ENCODE assay signal across 8 mouse cellular contexts in genomic region chr3:145964018-145964387, GRCm38 (mm10). TPM values are rescaled to one million over a fixed set of nuclear protein-coding genes. Genes with fewer than 3 reads are reported as not detected.
DNase-seq lines count a peak whose midpoint lies in the region; ATAC-seq and TF ChIP-seq lines count a peak whose summit lies in the region.

No protein-coding gene starts in this region.

- H3K27me3 ChIP-seq in embryonic facial prominence, embryonic 13.5 days: peaks cover 32% of the 10 kb centered on the region
- peaks cover 37% of the 10 kb centered on the region for H3K27me3 ChIP-seq in hindbrain, embryonic 13.5 days
- no peaks in the 10 kb centered on the region for H3K27me3 ChIP-seq in lung, postnatal 0 days (replicated peaks; ENCODE audit: insufficient read depth, low read length)
- H3K27me3 ChIP-seq in stomach, embryonic 14.5 days (ENCODE audit: control insufficient read depth, insufficient read depth, low read length): no peaks in the 10 kb centered on the region
- no peaks in the 10 kb centered on the region; the same call in 1 of the 2 replicates for H3K27me3 ChIP-seq in cerebellum, adult 2 months (ENCODE audit: control insufficient read depth, insufficient read depth, low read length)

- H3K4me3 ChIP-seq in embryonic facial prominence, embryonic 13.5 days: peak overlapping the region; percentile 15
- peak overlapping the region; percentile 20; the same call in 1 of the 2 replicates for H3K4me3 ChIP-seq in hindbrain, embryonic 13.5 days
- 0 out of 2 replicates have a peak overlapping the region, but pooled peaks have one; percentile 4 for H3K4me3 ChIP-seq in lung, postnatal 0 days (ENCODE audit: low read depth, low read length)
- H3K4me3 ChIP-seq in stomach, embryonic 14.5 days (ENCODE audit: low read depth, low read length): no peak overlapping the region
- no peak overlapping the region for H3K4me3 ChIP-seq in cerebellum, adult 2 months (replicated peaks; ENCODE audit: insufficient read depth, low read depth, low read length)

- no peak for TF ChIP-seq CTCF in lung, postnatal 0 days (IDR thresholded peaks at IDR 0.05)
- no peak for TF ChIP-seq CTCF in cerebellum, adult 2 months (IDR thresholded peaks at IDR 0.05; ENCODE audit: borderline replicate concordance, insufficient read depth, low read depth, low read length)

- H3K27ac ChIP-seq in embryonic facial prominence, embryonic 13.5 days: peak overlapping the region; percentile 71; the same call in 1 of the 2 replicates
- H3K27ac ChIP-seq in hindbrain, embryonic 13.5 days: no peak overlapping the region
- peak overlapping the region; percentile 89 for H3K27ac ChIP-seq in lung, postnatal 0 days (ENCODE audit: low read length)
- peak overlapping the region; percentile 62 for H3K27ac ChIP-seq in stomach, embryonic 14.5 days (ENCODE audit: low read length)
- H3K27ac ChIP-seq in cerebellum, adult 2 months (ENCODE audit: insufficient read depth, low read length): no peak overlapping the region

- peak overlapping the region; percentile 51; the same call in 1 of the 2 replicates for H3K9ac ChIP-seq in embryonic facial prominence, embryonic 13.5 days
- H3K9ac ChIP-seq in hindbrain, embryonic 13.5 days: no peak overlapping the region; the same call in 1 of the 2 replicates
- H3K9ac ChIP-seq in lung, postnatal 0 days (replicated peaks; ENCODE audit: low read depth): no peak overlapping the region
- no peak overlapping the region for H3K9ac ChIP-seq in stomach, embryonic 14.5 days (replicated peaks; ENCODE audit: low read depth, low read length)

- no peaks in the 10 kb centered on the region for H3K36me3 ChIP-seq in embryonic facial prominence, embryonic 13.5 days
- no peaks in the 10 kb centered on the region for H3K36me3 ChIP-seq in hindbrain, embryonic 13.5 days
- H3K36me3 ChIP-seq in lung, postnatal 0 days (ENCODE audit: insufficient read depth, low read length): no peaks in the 10 kb centered on the region
- H3K36me3 ChIP-seq in stomach, embryonic 14.5 days (ENCODE audit: control insufficient read depth, insufficient read depth, low read length): no peaks in the 10 kb centered on the region

- peak overlapping the region; percentile 52 for H3K4me2 ChIP-seq in embryonic facial prominence, embryonic 13.5 days
- H3K4me2 ChIP-seq in hindbrain, embryonic 13.5 days: peak overlapping the region; percentile 33
- peak overlapping the region; percentile 6 for H3K4me2 ChIP-seq in lung, postnatal 0 days (replicated peaks; ENCODE audit: low read depth, low read length)
- peak overlapping the region; percentile 28 for H3K4me2 ChIP-seq in stomach, embryonic 14.5 days (replicated peaks; ENCODE audit: low read depth, low read length)

- 12% methylated on average over 10 of the region's 10 CpGs for WGBS in embryonic facial prominence, embryonic 13.5 days
- WGBS in hindbrain, embryonic 13.5 days: 12% methylated on average over 10 of the region's 10 CpGs
- WGBS in lung, postnatal 0 days: 15% methylated on average over 10 of the region's 10 CpGs
- 28% methylated on average over 10 of the region's 10 CpGs for WGBS in stomach, embryonic 14.5 days
- WGBS in cerebellum, adult 2 months: 39% methylated on average over 10 of the region's 10 CpGs

- no peak for ATAC-seq in embryonic facial prominence, embryonic 13.5 days (ENCODE audit: insufficient number of reproducible peaks, insufficient read depth, low FRiP score, low TSS enrichment, low read depth)
- ATAC-seq in hindbrain, embryonic 13.5 days (ENCODE audit: low FRiP score): no peak
- ATAC-seq in lung, postnatal 0 days: peak; percentile 90
- peak; percentile 71; the same call in 1 of the 2 replicates for ATAC-seq in stomach, embryonic 14.5 days (ENCODE audit: insufficient number of reproducible peaks, insufficient read depth, low FRiP score, low read depth)

- peaks cover 31% of the 10 kb centered on the region for H3K4me1 ChIP-seq in embryonic facial prominence, embryonic 13.5 days
- H3K4me1 ChIP-seq in hindbrain, embryonic 13.5 days (replicated peaks): peaks cover 19% of the 10 kb centered on the region
- H3K4me1 ChIP-seq in lung, postnatal 0 days (ENCODE audit: insufficient read depth, low read depth, low read length): peaks cover 11% of the 10 kb centered on the region; the same call in 1 of the 2 replicates
- H3K4me1 ChIP-seq in stomach, embryonic 14.5 days (ENCODE audit: control insufficient read depth, insufficient read depth, low read length): peaks cover 12% of the 10 kb centered on the region
- no peaks in the 10 kb centered on the region for H3K4me1 ChIP-seq in cerebellum, adult 2 months (ENCODE audit: control insufficient read depth, insufficient read depth, low read length)

- no peaks in the 10 kb centered on the region for H3K9me3 ChIP-seq in embryonic facial prominence, embryonic 13.5 days
- no peaks in the 10 kb centered on the region for H3K9me3 ChIP-seq in hindbrain, embryonic 13.5 days
- H3K9me3 ChIP-seq in lung, postnatal 0 days (ENCODE audit: low read length): no peaks in the 10 kb centered on the region
- no peaks in the 10 kb centered on the region for H3K9me3 ChIP-seq in stomach, embryonic 14.5 days (ENCODE audit: control insufficient read depth, low read depth, low read length)

- peak; percentile 80 for DNase-seq in adipocyte (ENCODE audit: low spot score)
- DNase-seq in lung, postnatal 0 days (ENCODE audit: low spot score): peak; percentile 96
- DNase-seq in cerebellum, postnatal 14 days: no peak
- no peak for DNase-seq in thymus, postnatal 25 days
- no peak for DNase-seq in cerebellum, adult 2 months

- no peak for TF ChIP-seq POLR2A in cerebellum, adult 2 months (IDR thresholded peaks at IDR 0.05; ENCODE audit: borderline replicate concordance, insufficient read depth, low read length)

- no peak for TF ChIP-seq EP300 in lung, postnatal 0 days (IDR thresholded peaks at IDR 0.05)

RNA-seq across cellular contexts. Expression of gene Syde2, which starts 23.7 kb away (rescaled TPM):
- polyA plus RNA-seq in embryonic facial prominence, embryonic 13.5 days (2015; fragmentation: Nextera tagmentation; extraction: Ambion mirVana): 1.8 and 2.1 TPM in 2 replicates
- polyA plus RNA-seq in hindbrain, embryonic 13.5 days (2015; fragmentation: Nextera tagmentation; extraction: Ambion mirVana): 0.31 and 0.36 TPM in 2 replicates
- 2.6 and 3.1 TPM in 2 replicates for polyA plus RNA-seq in lung, postnatal 0 days (2015; fragmentation: Nextera tagmentation; extraction: Ambion mirVana)
- polyA plus RNA-seq in stomach, embryonic 14.5 days (2014; fragmentation: Nextera tagmentation; extraction: Ambion mirVana): 3.1 and 3.8 TPM in 2 replicates
- 1.2 and 1.3 TPM in 2 replicates for polyA plus RNA-seq in cerebellum, adult 2 months (2012; rRNA removed)

RNA-seq across cellular contexts. Expression of gene 2410004B18Rik, which starts 26.2 kb away (rescaled TPM):
- polyA plus RNA-seq in embryonic facial prominence, embryonic 13.5 days (2015; fragmentation: Nextera tagmentation; extraction: Ambion mirVana): 50.7 and 61.1 TPM in 2 replicates
- polyA plus RNA-seq in hindbrain, embryonic 13.5 days (2015; fragmentation: Nextera tagmentation; extraction: Ambion mirVana): 73.2 and 74.1 TPM in 2 replicates
- polyA plus RNA-seq in lung, postnatal 0 days (2015; fragmentation: Nextera tagmentation; extraction: Ambion mirVana): 40.2 and 47.6 TPM in 2 replicates
- 41.5 and 45.1 TPM in 2 replicates for polyA plus RNA-seq in stomach, embryonic 14.5 days (2014; fragmentation: Nextera tagmentation; extraction: Ambion mirVana)
- 44.3 and 47.9 TPM in 2 replicates for polyA plus RNA-seq in cerebellum, adult 2 months (2012; rRNA removed)

RNA-seq across cellular contexts. Expression of gene Bcl10, which starts 41.4 kb away (rescaled TPM):
- 47.0 and 50.4 TPM in 2 replicates for polyA plus RNA-seq in embryonic facial prominence, embryonic 13.5 days (2015; fragmentation: Nextera tagmentation; extraction: Ambion mirVana)
- polyA plus RNA-seq in hindbrain, embryonic 13.5 days (2015; fragmentation: Nextera tagmentation; extraction: Ambion mirVana): 38.4 and 40.9 TPM in 2 replicates
- 54.3 and 63.5 TPM in 2 replicates for polyA plus RNA-seq in lung, postnatal 0 days (2015; fragmentation: Nextera tagmentation; extraction: Ambion mirVana)
- 50.0 and 55.6 TPM in 2 replicates for polyA plus RNA-seq in stomach, embryonic 14.5 days (2014; fragmentation: Nextera tagmentation; extraction: Ambion mirVana)
- 14.1 and 15.0 TPM in 2 replicates for polyA plus RNA-seq in cerebellum, adult 2 months (2012; rRNA removed)

Comparison
In these comparisons a context has a peak if more than half of its experiments do, and no peak if none do; other contexts are left out.
1. DNase-seq: peak in adipocyte (single experiment) and lung, postnatal 0 days (single experiment); none in cerebellum, postnatal 14 days (0 of 2), thymus, postnatal 25 days (single experiment) and cerebellum, adult 2 months (0 of 2).
2. ATAC-seq: peak in lung, postnatal 0 days (single experiment) and stomach, embryonic 14.5 days (single experiment); none in embryonic facial prominence, embryonic 13.5 days (single experiment) and hindbrain, embryonic 13.5 days (single experiment).
3. H3K27ac ChIP-seq: peak in embryonic facial prominence, embryonic 13.5 days (single experiment), lung, postnatal 0 days (single experiment) and stomach, embryonic 14.5 days (single experiment); none in hindbrain, embryonic 13.5 days (single experiment) and cerebellum, adult 2 months (single experiment).
4. H3K4me3 ChIP-seq: peak in embryonic facial prominence, embryonic 13.5 days (single experiment), hindbrain, embryonic 13.5 days (single experiment) and lung, postnatal 0 days (single experiment); none in stomach, embryonic 14.5 days (single experiment) and cerebellum, adult 2 months (single experiment).
5. Peak in every context shown above with its lines, with median percentiles within 50 percentile points of each other: H3K4me2 ChIP-seq.